Mouse (Mus musculus): Measurements from ENCODE around the gene Nfia.
A peak's percentile ranks its signal among the peaks of the same experiment; 100 is the strongest.

Gene Nfia

DNA sequence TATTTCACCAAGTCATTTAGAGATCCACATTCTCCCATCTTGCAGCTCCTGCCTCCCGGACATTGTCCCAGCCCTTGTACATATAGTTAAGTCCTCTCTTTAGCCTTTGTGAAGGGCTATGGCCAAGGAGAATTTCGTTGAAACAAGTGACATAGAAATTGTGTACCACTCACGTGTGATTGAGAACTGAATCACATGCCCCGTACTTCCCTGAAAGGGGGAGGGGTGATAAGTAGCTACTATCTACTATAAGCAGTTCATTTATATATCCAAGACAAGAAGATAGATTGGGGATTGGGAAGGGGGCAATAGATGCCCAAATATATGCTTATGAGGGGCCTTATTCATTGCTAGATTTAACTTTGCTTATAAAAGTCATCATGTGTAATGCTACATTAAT lies 5.5 kb upstream of the Nfia start:
- DNase-seq, result no peak

GRCm38 (mm10) chr4:97767516-97767915 lies 5.0 kb upstream of the Nfia start:
- DNase-seq, result no peak

DNA sequence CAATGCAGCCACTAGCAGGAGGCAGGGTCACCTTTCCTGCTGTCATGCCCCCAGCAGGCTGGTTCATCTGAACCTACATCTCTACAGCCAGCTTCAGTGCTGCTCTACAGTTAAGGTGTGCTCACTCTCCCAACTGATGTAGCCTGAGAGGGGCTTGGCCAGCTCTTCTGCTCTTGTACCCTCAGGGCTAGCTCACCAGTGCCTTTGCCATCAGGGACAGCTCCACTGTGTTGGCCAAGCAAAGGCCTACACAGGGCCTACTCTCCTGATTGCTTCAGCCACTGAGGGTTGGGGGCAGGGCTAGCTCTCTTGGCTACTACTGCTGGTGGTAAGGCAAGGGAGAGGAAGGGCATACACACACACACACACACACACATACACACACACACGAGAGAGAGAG lies 2.7 kb upstream of the Nfia start:
- no peak for DNase-seq

GRCm38 (mm10) chr4:97771426-97771825 lies 1.1 kb upstream of the Nfia start:
- DNase-seq, result peak; percentile 7

DNA sequence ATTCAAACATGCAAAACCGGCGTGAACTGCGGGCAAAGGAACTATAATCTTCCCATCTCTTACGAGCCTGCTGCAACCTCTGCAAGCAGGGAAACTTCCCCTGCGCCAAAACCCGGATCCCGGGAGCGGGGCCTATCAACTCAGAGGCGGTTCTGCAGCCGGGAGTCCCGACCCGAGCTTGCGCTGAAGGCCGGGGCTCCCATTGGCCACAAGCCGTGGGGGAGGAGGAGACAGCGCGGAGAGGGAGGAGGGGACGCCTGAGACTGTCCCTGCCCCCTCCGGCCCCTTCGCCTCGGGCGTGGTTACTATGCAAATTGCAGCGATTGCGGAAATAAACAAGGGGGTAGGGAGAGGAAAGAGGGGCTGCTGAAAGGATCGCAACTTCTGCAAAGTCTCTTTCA lies 450 bp upstream of the Nfia start:
- peak; percentile 96 for DNase-seq

DNA sequence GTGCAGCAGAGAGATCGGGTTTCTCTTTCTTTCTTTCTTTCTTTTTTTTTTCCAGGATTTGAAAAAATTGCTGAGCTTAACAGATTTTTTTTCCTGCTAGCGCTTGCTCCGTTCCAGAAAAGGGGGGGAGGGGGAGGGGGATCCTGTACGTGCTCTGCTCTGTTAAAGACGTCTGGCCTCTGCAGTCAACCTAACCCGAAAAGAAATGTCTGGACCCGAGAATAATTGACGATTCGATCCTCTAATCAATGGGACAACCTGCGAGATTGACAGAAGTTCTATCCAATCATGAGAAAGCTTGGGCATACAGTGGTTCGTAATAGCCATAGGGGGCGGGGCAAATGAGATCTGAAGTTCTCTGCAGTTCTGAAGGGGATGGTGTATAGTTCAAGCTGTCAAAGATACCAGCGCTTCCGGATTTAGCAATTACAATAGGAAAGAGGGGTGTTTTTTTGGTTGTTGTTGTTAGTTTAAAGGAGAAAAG lies 618 bp downstream of the Nfia start:
- DNase-seq, result peak; percentile 93

- no peak for DNase-seq
Observed at GRCm38 (mm10) chr4:97773791-97774190, 1.3 kb downstream of the Nfia start.

- no peak for DNase-seq
Observed at GRCm38 (mm10) chr4:97774446-97774950, 2.0 kb downstream of the Nfia start.

DNA sequence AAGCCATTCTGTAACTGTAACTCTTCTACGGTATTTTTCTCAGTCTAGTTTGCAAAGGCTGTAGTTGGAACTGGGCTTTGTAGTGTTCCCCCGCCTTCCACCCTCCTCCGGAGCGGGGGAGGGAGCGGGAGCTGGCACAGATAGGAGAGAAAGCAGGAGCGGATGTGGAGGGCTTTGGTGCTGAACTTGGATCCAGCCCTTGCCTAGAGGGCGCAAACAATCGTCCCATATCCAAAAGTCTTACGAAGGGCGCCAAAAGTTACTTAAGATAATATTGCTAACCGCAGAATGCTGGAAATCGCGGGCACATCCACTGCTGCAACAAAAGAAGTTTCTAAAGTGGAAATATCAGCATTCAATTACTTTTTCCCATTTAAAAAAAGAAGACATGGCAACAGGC lies 2.5 kb downstream of the Nfia start:
- DNase-seq, result peak; percentile 38

DNA sequence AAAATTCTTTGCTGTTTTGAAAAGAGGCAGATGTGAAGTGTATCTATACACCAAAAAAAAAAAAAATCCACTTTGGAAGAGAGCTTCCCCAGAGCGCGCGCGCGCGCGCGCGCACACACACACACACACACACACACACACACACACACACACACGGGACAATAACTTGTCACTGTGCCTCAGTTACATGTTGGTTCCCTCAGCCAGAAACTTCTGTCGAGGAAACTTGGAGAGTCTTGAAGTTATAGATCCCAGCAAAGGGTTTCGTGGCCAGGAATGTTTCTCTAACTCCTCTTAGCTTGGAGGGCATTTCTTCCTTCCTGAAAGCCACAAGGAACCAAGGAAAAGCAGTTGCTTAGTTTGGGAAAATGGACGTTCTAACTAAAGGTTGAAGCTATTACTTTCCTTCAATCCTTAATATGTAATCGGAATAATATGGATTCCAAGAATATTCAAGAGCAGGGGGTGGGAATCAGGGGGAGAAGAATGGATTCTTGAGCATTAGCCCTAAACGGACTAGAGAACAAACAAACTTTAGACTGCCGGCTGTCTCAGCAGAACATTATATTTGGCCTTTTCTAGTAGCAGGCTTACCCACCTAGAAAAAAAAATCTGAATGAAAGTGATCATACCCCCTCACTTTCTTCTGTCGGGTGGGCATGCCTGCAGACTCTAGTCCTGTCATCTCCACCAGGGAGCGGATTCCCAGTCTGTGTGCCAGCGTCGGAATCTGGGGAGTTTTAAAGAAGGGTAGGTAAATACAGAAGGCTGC lies 3.1 kb downstream of the Nfia start:
- no peak for DNase-seq

DNA sequence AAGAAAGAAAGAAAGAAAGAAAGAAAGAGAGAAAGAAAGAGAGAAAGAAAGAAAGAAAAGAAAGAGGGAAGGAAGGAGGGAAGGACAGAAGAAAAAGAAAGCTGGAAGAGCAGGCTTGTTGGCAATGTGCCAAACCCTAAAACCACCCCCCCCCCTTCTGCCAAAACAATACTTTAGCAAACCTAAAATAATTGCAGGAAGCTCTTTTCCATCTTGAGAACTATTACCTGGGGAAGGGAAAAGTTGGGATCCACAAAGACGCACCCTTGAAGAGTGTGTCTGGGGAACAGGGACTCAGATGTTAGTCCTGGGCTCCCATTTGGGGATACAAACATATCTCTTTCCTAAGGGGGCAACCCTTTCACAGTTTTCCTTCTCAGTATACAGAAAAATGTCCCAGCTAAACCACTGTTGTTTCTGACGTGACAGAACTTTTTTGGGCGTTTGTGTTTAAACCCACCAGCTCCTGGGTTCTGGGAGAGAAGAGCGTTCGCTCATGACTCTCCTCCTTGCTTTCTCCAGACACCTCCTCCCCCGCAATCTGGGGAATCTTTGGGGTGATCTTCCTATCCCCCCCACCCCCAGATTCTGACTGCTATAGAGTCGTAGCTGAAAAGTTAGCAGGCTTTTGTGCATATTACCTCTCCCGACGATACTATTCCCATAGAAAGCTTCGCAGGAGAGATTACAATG lies 4.0 kb downstream of the Nfia start:
- DNase-seq, result peak; percentile 5

DNA sequence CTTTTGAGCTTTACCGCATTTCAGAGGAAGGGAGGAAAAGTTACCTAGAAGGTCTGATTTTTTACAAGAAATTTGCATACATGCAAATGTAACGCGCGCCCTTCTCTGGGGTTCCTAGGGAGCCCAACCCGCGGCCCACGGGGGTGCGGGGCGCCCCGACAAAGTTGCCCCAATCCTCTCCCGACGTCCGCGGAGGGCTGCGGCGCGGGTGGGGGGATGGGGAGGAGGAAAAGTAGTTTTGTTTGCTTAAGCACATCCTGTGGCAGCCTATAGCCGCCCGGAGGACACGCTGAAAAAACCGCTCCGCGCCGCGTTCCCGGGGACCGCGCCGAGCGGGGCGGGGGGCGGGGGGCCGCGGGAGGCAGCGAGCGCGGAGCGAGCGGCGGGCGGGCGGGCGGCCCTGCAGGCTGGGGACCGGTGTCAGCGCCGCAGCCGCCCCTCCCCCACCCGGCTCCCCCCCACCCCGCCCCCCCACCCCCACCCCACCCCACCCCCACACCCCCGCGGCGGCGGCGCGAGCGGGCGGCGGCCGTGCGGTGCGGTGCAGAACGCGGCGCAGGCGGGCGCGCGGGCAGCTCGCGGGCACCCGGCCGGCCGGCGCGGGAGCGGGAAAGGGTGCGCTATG lies 4.7 kb downstream of the Nfia start:
- DNase-seq, result peak; percentile 64

- peak; percentile 44 for DNase-seq
Observed at GRCm38 (mm10) chr4:97777706-97778176, 5.2 kb downstream of the Nfia start, which contains the start of gene E130114P18Rik. E130114P18Rik (minus strand) TSS chr4:97778078.

- DNase-seq, result peak; percentile 10
Observed at GRCm38 (mm10) chr4:97778211-97779002, 5.9 kb downstream of the Nfia start.

DNA sequence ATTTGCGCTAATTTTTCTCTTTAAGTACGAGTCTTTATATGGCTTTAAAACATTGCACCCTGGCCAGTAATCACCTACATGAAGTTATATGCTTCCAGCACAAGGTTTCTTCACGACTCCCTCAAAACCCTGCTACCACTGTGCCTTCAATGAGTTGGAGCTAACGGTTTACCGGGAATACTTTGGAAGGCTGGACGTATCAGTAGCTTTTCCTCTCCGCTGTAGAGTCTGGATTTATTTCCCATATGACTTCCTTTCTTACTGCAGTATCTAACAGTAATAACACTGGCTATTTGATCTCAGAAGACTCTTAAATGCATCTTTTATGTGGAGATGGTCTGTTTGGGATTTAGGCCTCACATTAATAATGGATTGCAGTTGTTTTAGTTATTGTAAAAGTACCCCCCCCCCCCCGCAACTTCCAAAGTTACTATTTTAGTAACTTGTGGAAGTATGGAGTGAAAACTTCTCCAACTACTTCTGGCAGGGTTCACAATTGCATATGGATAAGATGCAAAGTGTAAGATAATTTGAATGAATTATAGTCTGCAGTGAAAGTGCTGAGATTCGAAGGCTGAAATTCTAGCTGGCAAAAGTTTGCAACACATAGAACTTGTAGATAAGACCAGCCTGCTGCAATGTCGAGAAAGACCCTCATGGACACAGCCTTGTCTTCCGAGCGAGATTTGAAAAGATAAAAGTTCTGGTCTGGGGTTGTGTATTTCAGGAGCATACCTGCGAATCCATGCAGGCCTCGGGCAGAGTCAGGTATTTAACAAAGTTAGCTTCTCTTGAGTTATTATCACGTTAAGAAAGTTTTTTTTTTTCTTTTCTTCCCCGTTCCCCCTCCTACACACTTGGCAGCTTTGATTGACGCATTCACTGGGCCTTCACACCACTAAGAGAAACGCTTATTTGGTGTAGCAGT lies 6.7 kb downstream of the Nfia start:
- DNase-seq, result no peak

GRCm38 (mm10) chr4:97780024-97780423 lies 7.5 kb downstream of the Nfia start:
- DNase-seq, result no peak

DNA sequence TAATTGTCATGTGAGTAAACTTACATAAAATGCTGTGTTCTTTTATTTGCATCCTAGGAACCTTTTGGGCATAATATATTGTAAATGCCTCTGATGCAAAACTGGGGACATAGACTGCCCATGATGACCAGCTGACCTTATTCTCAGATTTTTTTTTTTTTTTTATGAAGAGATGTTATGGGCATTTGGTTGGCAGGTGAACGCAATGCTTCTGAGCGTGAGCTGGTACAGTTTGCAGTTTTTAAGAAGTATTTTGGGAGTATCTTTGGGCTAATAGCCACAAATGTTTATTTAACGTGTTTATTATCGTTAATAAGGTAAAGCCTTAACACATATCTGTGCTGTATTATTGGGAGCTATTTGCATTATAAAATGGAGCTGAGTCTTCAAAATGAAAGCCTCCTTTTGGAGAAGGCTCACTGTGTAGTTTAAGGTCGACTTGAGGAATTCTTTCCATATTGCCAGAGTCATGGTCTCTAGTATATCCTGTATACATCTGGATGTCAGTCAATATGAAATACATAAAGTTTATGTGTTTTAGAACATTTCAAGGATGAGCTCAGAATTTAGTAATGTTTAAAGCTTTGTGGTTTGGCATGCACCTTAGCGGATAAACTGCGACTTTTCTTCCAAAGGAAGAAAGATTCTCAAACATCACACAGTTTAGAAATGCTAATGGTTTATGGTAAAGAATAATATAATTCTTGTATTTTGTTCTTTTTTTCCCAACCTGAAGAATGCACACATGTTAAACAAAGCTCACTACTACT lies 8.3 kb downstream of the Nfia start:
- DNase-seq, result no peak

DNA sequence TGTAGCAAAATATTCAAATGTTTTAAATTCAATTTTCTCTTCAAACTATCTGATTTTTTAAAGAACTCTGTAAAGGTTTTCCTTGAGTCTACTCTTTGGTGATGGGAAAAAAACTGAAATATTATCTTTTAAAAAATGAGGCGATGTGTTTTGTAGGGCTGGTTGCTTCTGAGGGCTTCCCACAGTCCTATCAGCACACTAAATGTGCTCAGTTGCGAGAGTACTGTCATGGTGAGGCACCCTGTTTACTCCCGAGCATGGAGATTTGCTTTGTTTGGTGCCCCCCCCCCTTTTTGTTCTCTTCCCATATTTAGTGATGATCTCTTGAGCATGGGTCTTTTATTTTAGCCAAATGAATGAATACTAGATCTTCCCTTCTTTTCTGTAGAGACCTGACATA lies 9.5 kb downstream of the Nfia start:
- no peak for DNase-seq

GRCm38 (mm10) chr4:97782497-97782896 lies 10.0 kb downstream of the Nfia start:
- DNase-seq, result no peak

- DNase-seq, result no peak
Observed at GRCm38 (mm10) chr4:97783073-97783879, 10.7 kb downstream of the Nfia start.

Measured in thymus, postnatal 14 days (tissue).